Mouse (Mus musculus) gastrocnemius, adult 2 months (tissue): ENCODE results near the gene Abcb9. TPM values are rescaled to one million over a fixed set of nuclear protein-coding genes. Genes with fewer than 3 reads are reported as not detected.

ENCODE experiments used
- DNase-seq: peaks from one replicate; pipeline ENCODE4 v3.0.0; 2022
- H3K27ac ChIP-seq: fragments of 200-600 bp; 2 replicates; pipeline ENCODE4 v1.8.1; 2022; ENCODE audit warnings: mild to moderate bottlenecking
- H3K4me3 ChIP-seq: fragments of 200-600 bp; 2 replicates; pipeline ENCODE4 v1.8.1; 2022; ENCODE audit warnings: mild to moderate bottlenecking, moderate library complexity
- CTCF ChIP-seq: fragments of 200-600 bp; IDR thresholded peaks from 2 replicates; pipeline ENCODE4 v1.8.1; 2022; ENCODE audit warnings: antibody characterized with exemption, mild to moderate bottlenecking, moderate library complexity
- intact Hi-C: fragments of 180-260 bp; cut with DNase I; formaldehyde crosslinking; loops from one replicate; pipeline ENCODE4 v1.15.1; 2025
- long read RNA-seq, 2 experiments: library from polyadenylated mRNA; stranded (forward); transcript quantifications; one replicate each; pipeline ENCODE4 v2.0.0; 2021
- total RNA-seq, 2 experiments: library from RNA; stranded (reverse); gene quantifications; 2 replicates each; pipeline ENCODE4 v1.2.3; 2021

Gene Abcb9
- total RNA-seq = 10 to 100 TPM in 1 of 2 experiments, 1 to 10 TPM in 1; 7.1 to 11.9 TPM
- long read RNA-seq, experiment 1, transcript Abcb9-201 (12 exons, 3,661 nt) = major isoform, 23 of 32 reads
- long read RNA-seq, experiment 1, partial matches to known transcripts = 4 of 32 reads
- long read RNA-seq, experiment 1, other reads (novel, unspliced or antisense) = 5 of 32 reads
- long read RNA-seq, experiment 2, transcript Abcb9-201 (12 exons, 3,661 nt) = major isoform, 22 of 30 reads
- long read RNA-seq, experiment 2, partial matches to known transcripts = 3 of 30 reads
- long read RNA-seq, experiment 2, other reads (novel, unspliced or antisense) = 5 of 30 reads

GRCm38 (mm10) chr5:124095596-124096232 is at the start of gene Abcb9:
Gene Abcb9, minus strand, starts transcription at chr5:124095798.
- intact Hi-C loops = no loop called here
- Histone ChIP-seq H3K27ac (peak within 1 kb of the TSS; percentile 89), H3K4me3 (peak within 1 kb of the TSS; percentile 96)
- no peak for TF ChIP-seq CTCF
- DNase-seq = peak; percentile 99

- no peak for DNase-seq
- no peak overlapping the region for H3K4me3 ChIP-seq
- TF ChIP-seq CTCF = no peak
- no peak overlapping the region for H3K27ac ChIP-seq
- intact Hi-C loops = no loop called here
Observed at GRCm38 (mm10) chr5:124138066-124138465, 42.5 kb upstream of the Abcb9 start.

GRCm38 (mm10) chr5:124134261-124134660 is 38.7 kb upstream of the Abcb9 start:
- no peak overlapping the region for H3K27ac ChIP-seq
- H3K4me3 ChIP-seq = no peak overlapping the region
- intact Hi-C loops = no loop called here
- TF ChIP-seq CTCF = no peak
- no peak for DNase-seq

GRCm38 (mm10) chr5:124125093-124125492 is 29.5 kb upstream of the Abcb9 start:
- TF ChIP-seq CTCF = no peak
- DNase-seq = no peak
- Histone ChIP-seq H3K27ac (no peak overlapping the region), H3K4me3 (no peak overlapping the region)
- intact Hi-C loops = no loop called here

- intact Hi-C loops = no loop called here
- Histone ChIP-seq H3K27ac (no peak overlapping the region), H3K4me3 (no peak overlapping the region)
- TF ChIP-seq CTCF = no peak
- DNase-seq = no peak
Observed at GRCm38 (mm10) chr5:124122357-124122756, 26.8 kb upstream of the Abcb9 start.

- Histone ChIP-seq H3K27ac (no peak overlapping the region), H3K4me3 (no peak overlapping the region)
- intact Hi-C loops = loop anchor here (5.0 kb wide), 1 partner anchor 133 kb away; no protein-coding TSS in a partner anchor
- no peak for DNase-seq
- no peak for TF ChIP-seq CTCF
Observed at GRCm38 (mm10) chr5:124119204-124119603, 23.6 kb upstream of the Abcb9 start.

- intact Hi-C loops = loop anchor here (5.0 kb wide), 1 partner anchor 136 kb away; no protein-coding TSS in a partner anchor
- H3K4me3 ChIP-seq = peak within 1 kb of the TSS; percentile 99
- H3K27ac ChIP-seq = peak within 1 kb of the TSS; percentile 91
- no peak for TF ChIP-seq CTCF
- DNase-seq = peak; percentile 80
Observed at GRCm38 (mm10) chr5:124115990-124116845, 20.6 kb upstream of the Abcb9 start, which contains the start of gene Arl6ip4. Gene Arl6ip4, plus strand, starts transcription at chr5:124116089.

GRCm38 (mm10) chr5:124115531-124115930 is 19.9 kb upstream of the Abcb9 start:
- Histone ChIP-seq H3K4me3 (peak overlapping the region; percentile 99), H3K27ac (peak overlapping the region; percentile 91)
- TF ChIP-seq CTCF = no peak
- no peak for DNase-seq
- intact Hi-C loops = loop anchor here (5.0 kb wide), 1 partner anchor 137 kb away; no protein-coding TSS in a partner anchor

GRCm38 (mm10) chr5:124114276-124115025 is 18.9 kb upstream of the Abcb9 start:
- DNase-seq = no peak
- no peak overlapping the region for H3K27ac ChIP-seq
- intact Hi-C loops = loop anchor here (5.0 kb wide), 1 partner anchor 138 kb away; no protein-coding TSS in a partner anchor
- H3K4me3 ChIP-seq = no peak overlapping the region
- no peak for TF ChIP-seq CTCF

- Histone ChIP-seq H3K27ac (peak overlapping the region; percentile 99), H3K4me3 (peak overlapping the region; percentile 98)
- peak; percentile 44 for TF ChIP-seq CTCF
- DNase-seq = peak; percentile 62
- intact Hi-C loops = no loop called here
Observed at GRCm38 (mm10) chr5:124113030-124113429, 17.4 kb upstream of the Abcb9 start.

- peak overlapping the region; percentile 98 for H3K4me3 ChIP-seq
- TF ChIP-seq CTCF = no peak
- no peak for DNase-seq
- intact Hi-C loops = no loop called here
- H3K27ac ChIP-seq = peak overlapping the region; percentile 99
Observed at GRCm38 (mm10) chr5:124112531-124112930, 16.9 kb upstream of the Abcb9 start.
